In genomic region chr2:165364334-165365091, GRCm38 (mm10) we compare ENCODE assay signal across 8 mouse cellular contexts. TPM values are rescaled to one million over a fixed set of nuclear protein-coding genes. Genes with fewer than 3 reads are reported as not detected.
DNase-seq lines count a peak whose midpoint lies in the region; ATAC-seq and TF ChIP-seq lines count a peak whose summit lies in the region.

No protein-coding gene starts in this region.

- H3K4me2 ChIP-seq in hindbrain, embryonic 13.5 days, result peak overlapping the region; percentile 35; the same call in 1 of the 2 replicates
- H3K4me2 ChIP-seq in limb, embryonic 13.5 days (replicated peaks), result peak overlapping the region; percentile 53
- peak overlapping the region; percentile 25 for H3K4me2 ChIP-seq in midbrain, postnatal 0 days (ENCODE audit: low read depth, low read length, poor library complexity, severe bottlenecking)

- ATAC-seq in erythroid progenitor cell, adult 5-6 weeks (replicated peaks; ENCODE audit: low FRiP score, poor library complexity, severe bottlenecking), result peak; percentile 57
- no peak for ATAC-seq in hindbrain, embryonic 13.5 days (ENCODE audit: low FRiP score)
- no peak for ATAC-seq in limb, embryonic 13.5 days (ENCODE audit: low FRiP score, low read depth)
- ATAC-seq in midbrain, postnatal 0 days (ENCODE audit: low FRiP score), result no peak

- DNase-seq in ovary, postnatal 36 days (ENCODE audit: low spot score), result peak; percentile 57
- no peak for DNase-seq in ovary, postnatal 10 days (ENCODE audit: low spot score)
- DNase-seq in brain, embryonic 14.5 days (ENCODE audit: low read depth), result peak; percentile 79
- peak; percentile 80 for DNase-seq in midbrain, postnatal 0 days (ENCODE audit: low spot score)
- DNase-seq in thymus, postnatal 14 days, result peak; percentile 58

- no peak overlapping the region for H3K27ac ChIP-seq in hindbrain, embryonic 13.5 days
- H3K27ac ChIP-seq in limb, embryonic 13.5 days, result no peak overlapping the region
- no peak overlapping the region for H3K27ac ChIP-seq in midbrain, postnatal 0 days (ENCODE audit: low read depth, low read length)

- no peak overlapping the region; the same call in 1 of the 2 replicates for H3K9ac ChIP-seq in hindbrain, embryonic 13.5 days
- no peak overlapping the region for H3K9ac ChIP-seq in limb, embryonic 13.5 days
- no peak overlapping the region for H3K9ac ChIP-seq in midbrain, postnatal 0 days (replicated peaks; ENCODE audit: low read length, poor library complexity, severe bottlenecking)

- peaks cover 19% of the 10 kb centered on the region; the same call in 1 of the 2 replicates for H3K27me3 ChIP-seq in hindbrain, embryonic 13.5 days
- H3K27me3 ChIP-seq in limb, embryonic 13.5 days, result peaks cover 76% of the 10 kb centered on the region
- H3K27me3 ChIP-seq in midbrain, postnatal 0 days (ENCODE audit: insufficient read depth, low read length), result no peaks in the 10 kb centered on the region

- no peak overlapping the region for H3K4me3 ChIP-seq in hindbrain, embryonic 13.5 days
- H3K4me3 ChIP-seq in limb, embryonic 13.5 days, result peak overlapping the region; percentile 17
- H3K4me3 ChIP-seq in midbrain, postnatal 0 days (ENCODE audit: low read depth, low read length), result no peak overlapping the region

- TF ChIP-seq POLR2A in brain, embryonic 14.5 days (IDR thresholded peaks at IDR 0.05; ENCODE audit: borderline replicate concordance, extremely low read depth, insufficient read depth, insufficient read length, poor library complexity, severe bottlenecking), result no peak

- peak; percentile 98 for TF ChIP-seq CTCF in brain, embryonic 14.5 days (IDR thresholded peaks at IDR 0.05; ENCODE audit: borderline replicate concordance, extremely low read depth, insufficient read depth, insufficient read length)
- TF ChIP-seq CTCF in midbrain, postnatal 0 days (IDR thresholded peaks at IDR 0.05), result peak; percentile 96

- peaks cover 28% of the 10 kb centered on the region for H3K4me1 ChIP-seq in hindbrain, embryonic 13.5 days (replicated peaks)
- H3K4me1 ChIP-seq in limb, embryonic 13.5 days, result peaks cover 16% of the 10 kb centered on the region
- 0 out of 2 replicates have a peak, but pooled peaks cover 5% of the 10 kb centered on the region for H3K4me1 ChIP-seq in midbrain, postnatal 0 days (ENCODE audit: insufficient read depth, low read length)

- 15% methylated on average over 21 of the region's 21 CpGs for WGBS in hindbrain, embryonic 13.5 days
- 14% methylated on average over 21 of the region's 21 CpGs for WGBS in limb, embryonic 13.5 days
- 13% methylated on average over 21 of the region's 21 CpGs for WGBS in midbrain, postnatal 0 days

- peaks cover 2% of the 10 kb centered on the region; the same call in 1 of the 2 replicates for H3K36me3 ChIP-seq in hindbrain, embryonic 13.5 days
- H3K36me3 ChIP-seq in limb, embryonic 13.5 days, result no peaks in the 10 kb centered on the region
- no peaks in the 10 kb centered on the region for H3K36me3 ChIP-seq in midbrain, postnatal 0 days (ENCODE audit: insufficient read depth, low read length)

- H3K9me3 ChIP-seq in hindbrain, embryonic 13.5 days, result no peaks in the 10 kb centered on the region
- no peaks in the 10 kb centered on the region for H3K9me3 ChIP-seq in limb, embryonic 13.5 days
- no peaks in the 10 kb centered on the region for H3K9me3 ChIP-seq in midbrain, postnatal 0 days (ENCODE audit: low read length)

RNA-seq across cellular contexts. Expression of gene Zfp663, which starts 4.0 kb away (rescaled TPM):
- polyA plus RNA-seq in brain, embryonic 14.5 days (2012; rRNA removed), result 6.5 and 7.2 TPM in 2 replicates
- not detected in 2 replicates for total RNA-seq in erythroid progenitor cell, adult 5-6 weeks (2015; ENCODE audit: low replicate concordance)
- not detected in 2 replicates for total RNA-seq in erythroid progenitor cell, adult 5-6 weeks (2017; ENCODE audit: low replicate concordance)
- 8.1 and 9.3 TPM in 2 replicates for polyA plus RNA-seq in hindbrain, embryonic 13.5 days (2015; fragmentation: Nextera tagmentation; extraction: Ambion mirVana)
- 0.31 and 0.75 TPM in 2 replicates for polyA plus RNA-seq in limb, embryonic 13.5 days (2015; fragmentation: Nextera tagmentation; extraction: Ambion mirVana)
- total RNA-seq in midbrain, postnatal 0 days (2014; rRNA removed), result 4.8 and 10.2 TPM in 2 replicates
- polyA plus RNA-seq in midbrain, postnatal 0 days (2015; fragmentation: Nextera tagmentation; extraction: Ambion mirVana), result 3.8 and 4.3 TPM in 2 replicates

RNA-seq across cellular contexts. Expression of gene Zfp334, which starts 23.5 kb away (rescaled TPM):
- 15.2 and 19.2 TPM in 2 replicates for polyA plus RNA-seq in brain, embryonic 14.5 days (2012; rRNA removed)
- not detected in 2 replicates for total RNA-seq in erythroid progenitor cell, adult 5-6 weeks (2015; ENCODE audit: low replicate concordance)
- not detected in 2 replicates for total RNA-seq in erythroid progenitor cell, adult 5-6 weeks (2017; ENCODE audit: low replicate concordance)
- polyA plus RNA-seq in hindbrain, embryonic 13.5 days (2015; fragmentation: Nextera tagmentation; extraction: Ambion mirVana), result 10.8 and 11.3 TPM in 2 replicates
- 10.0 and 10.4 TPM in 2 replicates for polyA plus RNA-seq in limb, embryonic 13.5 days (2015; fragmentation: Nextera tagmentation; extraction: Ambion mirVana)
- total RNA-seq in midbrain, postnatal 0 days (2014; rRNA removed), result 15.1 and 18.2 TPM in 2 replicates
- 4.2 TPM in 2 replicates for polyA plus RNA-seq in midbrain, postnatal 0 days (2015; fragmentation: Nextera tagmentation; extraction: Ambion mirVana)

RNA-seq across cellular contexts. Expression of gene Ocstamp, which starts 35.7 kb away (rescaled TPM):
- not detected in 2 replicates for polyA plus RNA-seq in brain, embryonic 14.5 days (2012; rRNA removed)
- not detected in 2 replicates for total RNA-seq in erythroid progenitor cell, adult 5-6 weeks (2015; ENCODE audit: low replicate concordance)
- total RNA-seq in erythroid progenitor cell, adult 5-6 weeks (2017; ENCODE audit: low replicate concordance), result not detected in 2 replicates
- polyA plus RNA-seq in hindbrain, embryonic 13.5 days (2015; fragmentation: Nextera tagmentation; extraction: Ambion mirVana), result 0.04 TPM in 1 of 2 replicates, not detected in the other
- 0.05 TPM in 1 of 2 replicates, not detected in the other for polyA plus RNA-seq in limb, embryonic 13.5 days (2015; fragmentation: Nextera tagmentation; extraction: Ambion mirVana)
- total RNA-seq in midbrain, postnatal 0 days (2014; rRNA removed), result not detected in 2 replicates
- 0.04 and 0.06 TPM in 2 replicates for polyA plus RNA-seq in midbrain, postnatal 0 days (2015; fragmentation: Nextera tagmentation; extraction: Ambion mirVana)

RNA-seq across cellular contexts. Expression of gene Elmo2, which starts 38.2 kb away (rescaled TPM):
- 114 and 125 TPM in 2 replicates for polyA plus RNA-seq in brain, embryonic 14.5 days (2012; rRNA removed)
- 16.3 and 25.9 TPM in 2 replicates for total RNA-seq in erythroid progenitor cell, adult 5-6 weeks (2015; ENCODE audit: low replicate concordance)
- 8.6 and 13.1 TPM in 2 replicates for total RNA-seq in erythroid progenitor cell, adult 5-6 weeks (2017; ENCODE audit: low replicate concordance)
- 90.8 and 91.6 TPM in 2 replicates for polyA plus RNA-seq in hindbrain, embryonic 13.5 days (2015; fragmentation: Nextera tagmentation; extraction: Ambion mirVana)
- 83.0 and 86.4 TPM in 2 replicates for polyA plus RNA-seq in limb, embryonic 13.5 days (2015; fragmentation: Nextera tagmentation; extraction: Ambion mirVana)
- 98.6 and 99.4 TPM in 2 replicates for total RNA-seq in midbrain, postnatal 0 days (2014; rRNA removed)
- polyA plus RNA-seq in midbrain, postnatal 0 days (2015; fragmentation: Nextera tagmentation; extraction: Ambion mirVana), result 77.2 and 80.2 TPM in 2 replicates
